Mouse (Mus musculus) midbrain, embryonic 11.5 days (tissue): ENCODE measurements at regions not wholly inside any gene's neighbourhood (a gene's known extent, or its start where the extent isn't known, plus 50 kb on each side); places are given as distances from the start of the nearest gene placed in this dataset.

Experiments
- ATAC-seq: fragments of 200-750 bp; cut with Nextera tagmentation; 2 replicates; pipeline ENCODE4 v1.8.0; 2017; ENCODE audit warnings: moderate TSS enrichment, moderate library complexity; ENCODE audit not compliant: low FRiP score
- DNase-seq: peaks from one replicate; pipeline ENCODE4 v3.0.0; 2015; ENCODE audit warnings: low spot score; ENCODE audit errors: missing footprints
- H3K27ac ChIP-seq: fragments of 300-500 bp; sonication (generic); 2 replicates; pipeline ENCODE4 v1.5.1; 2014; ENCODE audit warnings: low read depth, low read length
- H3K27me3 ChIP-seq: fragments of 300-500 bp; sonication (generic); 2 replicates; pipeline ENCODE4 v1.6.1; 2014; ENCODE audit warnings: mild to moderate bottlenecking, low read length, moderate library complexity, mixed read lengths; ENCODE audit not compliant: control insufficient read depth, insufficient read depth
- H3K36me3 ChIP-seq: fragments of 300-500 bp; sonication (generic); 2 replicates; pipeline ENCODE4 v1.6.1; 2014; ENCODE audit warnings: mild to moderate bottlenecking, low read length, moderate library complexity, mixed read lengths; ENCODE audit not compliant: control insufficient read depth, insufficient read depth
- H3K4me1 ChIP-seq: fragments of 300-500 bp; sonication (generic); 2 replicates; pipeline ENCODE4 v1.6.1; 2014; ENCODE audit warnings: low read length; ENCODE audit not compliant: control insufficient read depth, insufficient read depth
- H3K4me2 ChIP-seq: fragments of 300-500 bp; sonication (generic); 2 replicates; pipeline ENCODE4 v1.6.1; 2014; ENCODE audit warnings: mild to moderate bottlenecking, moderate library complexity
- H3K4me3 ChIP-seq: fragments of 300-500 bp; sonication (generic); 2 replicates; pipeline ENCODE4 v1.5.1; 2014; ENCODE audit warnings: low read depth, low read length
- H3K9ac ChIP-seq: fragments of 300-500 bp; sonication (generic); 2 replicates; pipeline ENCODE4 v1.6.1; 2014; ENCODE audit warnings: low read length
- H3K9me3 ChIP-seq: fragments of 300-500 bp; sonication (generic); 2 replicates; pipeline ENCODE4 v1.6.1; 2016; ENCODE audit warnings: low read length; ENCODE audit not compliant: control insufficient read depth
- WGBS: fragments of 180-500 bp; shearing (Covaris S2); extraction: QIAGEN DNeasy Blood & Tissue Kit; methylation state at CpG from one replicate; pipeline ENCODE4 v1.1.7; 2014; 5-methylcytosine and 5-hydroxymethylcytosine counted together

DNA sequence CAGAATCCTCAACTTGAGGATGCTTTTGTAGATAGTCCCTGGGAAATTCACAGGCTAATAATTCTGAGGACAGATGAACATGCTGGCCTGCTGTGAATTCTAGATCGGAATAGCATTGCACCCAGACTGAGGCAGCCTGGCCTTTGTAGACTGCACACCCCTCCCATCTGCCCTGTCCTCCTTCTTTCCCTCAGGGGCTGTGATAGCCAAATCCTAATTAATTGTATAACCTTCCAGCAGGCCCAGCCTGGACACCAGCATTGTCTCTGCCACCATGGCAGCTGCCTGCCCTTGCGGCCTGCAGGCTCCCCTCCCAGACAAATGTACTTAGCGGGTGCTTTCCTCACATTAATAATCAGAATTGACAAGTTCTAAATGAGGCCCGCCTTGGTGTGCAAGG lies 171.7 kb upstream of the Rbfox1 start:
- Histone ChIP-seq H3K4me3 (no peak overlapping the region), H3K4me1 (no peaks in the 10 kb centered on the region), H3K27me3 (no peaks in the 10 kb centered on the region), H3K36me3 (no peaks in the 10 kb centered on the region), H3K9me3 (no peaks in the 10 kb centered on the region), H3K9ac (no peak overlapping the region), H3K27ac (no peak overlapping the region), H3K4me2 (no peak overlapping the region)
- ATAC-seq (no peak), DNase-seq (no peak)
- WGBS = 88% methylated on average over 4 of the region's 4 CpGs

DNA sequence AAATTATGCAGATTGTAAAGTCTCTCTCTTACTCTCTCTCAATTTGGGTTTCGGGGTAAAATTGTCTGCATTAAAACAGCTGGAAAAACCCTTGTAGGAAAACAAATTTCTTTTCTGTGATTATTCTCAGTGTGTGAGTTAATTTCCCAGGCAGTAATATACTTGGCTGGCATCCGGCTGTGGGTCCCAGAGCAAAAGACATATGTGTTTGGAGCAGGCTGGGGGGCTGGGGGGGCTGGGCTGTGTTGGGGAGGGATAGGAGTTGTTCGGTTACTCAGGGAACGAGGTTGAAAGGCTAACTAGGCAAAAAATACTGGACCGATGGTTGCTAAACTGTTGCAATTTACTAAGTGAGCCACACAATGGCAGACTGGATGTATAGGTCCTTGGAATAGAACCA lies 175.3 kb upstream of the Rbfox1 start:
- Histone ChIP-seq H3K4me3 (no peak overlapping the region), H3K4me2 (no peak overlapping the region), H3K27ac (no peak overlapping the region), H3K27me3 (no peaks in the 10 kb centered on the region), H3K4me1 (no peaks in the 10 kb centered on the region), H3K9me3 (no peaks in the 10 kb centered on the region), H3K36me3 (no peaks in the 10 kb centered on the region), H3K9ac (no peak overlapping the region)
- ATAC-seq (no peak), DNase-seq (no peak)
- WGBS = 79% methylated on average over 5 of the region's 5 CpGs

DNA sequence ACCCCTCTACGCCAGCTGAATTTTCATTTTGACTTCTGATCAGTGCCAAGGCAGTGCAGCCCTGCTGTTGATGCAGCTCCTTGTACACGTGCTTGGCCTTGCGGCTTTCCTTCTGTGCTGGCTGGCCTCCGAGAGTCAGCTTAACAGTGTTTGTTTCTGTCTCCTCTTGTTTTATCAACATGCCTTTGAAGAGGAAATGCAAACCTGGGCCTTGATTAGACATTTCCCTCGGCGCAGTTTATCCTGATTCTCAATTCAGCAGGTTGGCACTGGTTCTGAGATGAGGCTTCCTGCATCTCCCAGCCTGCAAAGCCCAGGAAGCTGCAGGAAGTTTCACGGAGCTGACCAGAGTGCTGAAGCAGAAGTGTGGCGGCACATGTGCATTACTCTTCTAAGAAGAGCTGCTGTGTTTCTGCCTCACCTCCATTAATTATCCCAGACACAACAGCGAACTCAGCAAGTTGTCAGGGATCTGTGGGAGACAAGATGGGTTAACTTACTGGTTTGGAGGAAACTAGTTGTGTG lies 184.4 kb upstream of the Rbfox1 start:
- Histone ChIP-seq H3K4me2 (no peak overlapping the region), H3K36me3 (no peaks in the 10 kb centered on the region), H3K27me3 (no peaks in the 10 kb centered on the region), H3K4me3 (no peak overlapping the region), H3K9ac (no peak overlapping the region), H3K9me3 (no peaks in the 10 kb centered on the region), H3K4me1 (no peaks in the 10 kb centered on the region), H3K27ac (no peak overlapping the region)
- ATAC-seq (no peak), DNase-seq (no peak)
- WGBS = 56% methylated on average over 9 of the region's 9 CpGs

DNA sequence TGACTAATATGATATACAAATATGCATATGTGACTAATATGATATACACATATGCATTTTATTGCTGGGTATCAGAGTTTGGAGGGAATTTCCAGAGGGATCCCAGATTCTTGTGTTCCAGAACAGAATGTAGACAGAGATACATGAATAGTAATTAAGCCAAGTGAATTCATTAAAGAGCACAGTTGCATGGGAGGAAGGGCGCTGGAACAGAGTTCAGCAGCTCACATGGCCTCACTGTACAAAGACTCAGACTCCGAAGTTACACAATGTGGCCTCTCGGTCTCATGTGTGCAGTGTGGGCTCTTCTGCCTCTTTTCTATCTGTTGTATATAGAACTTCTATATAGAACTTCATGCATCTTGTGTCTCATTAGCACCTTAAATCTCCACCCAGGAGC lies 196.8 kb upstream of the Rbfox1 start:
- H3K9me3 ChIP-seq = no peaks in the 10 kb centered on the region
- no peak overlapping the region for H3K9ac ChIP-seq
- DNase-seq (no peak), ATAC-seq (no peak)
- no peak overlapping the region for H3K4me2 ChIP-seq
- H3K36me3 ChIP-seq = no peaks in the 10 kb centered on the region
- no peaks in the 10 kb centered on the region for H3K4me1 ChIP-seq
- no peak overlapping the region for H3K4me3 ChIP-seq
- no peak overlapping the region for H3K27ac ChIP-seq
- H3K27me3 ChIP-seq = no peaks in the 10 kb centered on the region
- 93% methylated on average over 3 of the region's 3 CpGs for WGBS

DNA sequence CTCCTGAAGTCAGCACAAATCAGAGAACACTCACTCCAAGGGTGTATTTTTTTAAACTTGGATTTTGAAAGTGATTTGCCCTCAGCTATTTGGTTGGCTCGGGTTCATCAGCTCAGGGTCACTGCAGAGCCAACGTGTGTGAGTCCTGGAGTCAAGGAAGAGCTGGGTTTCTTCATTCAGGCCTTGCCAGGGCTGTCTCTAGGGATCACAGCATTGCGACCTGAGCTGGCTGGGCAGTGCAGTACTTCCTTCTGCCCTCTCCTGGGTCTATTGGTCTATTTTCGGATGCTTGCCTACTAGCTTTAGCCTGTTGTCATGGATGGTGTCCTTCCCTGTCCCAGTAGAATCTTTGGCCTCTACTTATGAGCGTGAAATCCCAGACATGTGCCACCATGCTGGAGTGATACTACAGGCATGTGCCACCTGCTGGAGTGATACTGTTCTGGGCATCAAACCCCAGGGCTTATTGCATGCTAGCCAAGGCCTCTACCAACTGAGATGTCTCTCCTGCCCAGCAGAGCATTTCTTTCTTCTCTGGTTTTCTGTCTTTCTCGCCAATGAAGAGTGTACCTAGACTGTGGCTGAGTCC lies 211.7 kb upstream of the Rbfox1 start:
- Histone ChIP-seq H3K4me3 (no peak overlapping the region), H3K9me3 (no peaks in the 10 kb centered on the region), H3K27me3 (no peaks in the 10 kb centered on the region), H3K27ac (no peak overlapping the region), H3K9ac (no peak overlapping the region), H3K36me3 (no peaks in the 10 kb centered on the region), H3K4me1 (no peaks in the 10 kb centered on the region), H3K4me2 (no peak overlapping the region)
- no peak for DNase-seq
- 74% methylated on average over 6 of the region's 6 CpGs for WGBS
- ATAC-seq = no peak

DNA sequence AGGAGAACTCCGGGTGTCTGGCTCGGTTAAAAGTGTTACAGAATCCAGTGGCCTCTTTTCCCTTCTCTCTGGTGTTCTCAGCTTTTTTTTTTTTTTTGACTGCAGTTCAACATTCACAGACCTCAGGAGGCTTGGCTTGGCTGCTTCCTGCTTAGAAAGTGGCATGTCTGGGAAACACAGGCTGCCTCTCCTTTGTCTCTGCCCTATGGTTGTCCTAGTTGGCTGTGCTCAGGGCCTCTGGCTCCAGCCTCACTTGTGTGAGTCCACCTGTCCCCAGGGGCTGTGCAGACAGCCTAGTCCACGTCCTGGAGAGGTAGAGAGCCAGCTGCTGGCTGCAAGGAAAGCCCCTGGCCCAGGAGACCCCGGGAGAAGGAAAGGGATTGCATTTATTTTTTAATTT lies 212.3 kb upstream of the Rbfox1 start:
- no peaks in the 10 kb centered on the region for H3K36me3 ChIP-seq
- WGBS = 74% methylated on average over 4 of the region's 4 CpGs
- no peak overlapping the region for H3K27ac ChIP-seq
- DNase-seq (no peak), ATAC-seq (no peak)
- H3K4me2 ChIP-seq = no peak overlapping the region
- H3K9me3 ChIP-seq = no peaks in the 10 kb centered on the region
- H3K4me1 ChIP-seq = no peaks in the 10 kb centered on the region
- H3K4me3 ChIP-seq = no peak overlapping the region
- H3K27me3 ChIP-seq = no peaks in the 10 kb centered on the region
- no peak overlapping the region for H3K9ac ChIP-seq

DNA sequence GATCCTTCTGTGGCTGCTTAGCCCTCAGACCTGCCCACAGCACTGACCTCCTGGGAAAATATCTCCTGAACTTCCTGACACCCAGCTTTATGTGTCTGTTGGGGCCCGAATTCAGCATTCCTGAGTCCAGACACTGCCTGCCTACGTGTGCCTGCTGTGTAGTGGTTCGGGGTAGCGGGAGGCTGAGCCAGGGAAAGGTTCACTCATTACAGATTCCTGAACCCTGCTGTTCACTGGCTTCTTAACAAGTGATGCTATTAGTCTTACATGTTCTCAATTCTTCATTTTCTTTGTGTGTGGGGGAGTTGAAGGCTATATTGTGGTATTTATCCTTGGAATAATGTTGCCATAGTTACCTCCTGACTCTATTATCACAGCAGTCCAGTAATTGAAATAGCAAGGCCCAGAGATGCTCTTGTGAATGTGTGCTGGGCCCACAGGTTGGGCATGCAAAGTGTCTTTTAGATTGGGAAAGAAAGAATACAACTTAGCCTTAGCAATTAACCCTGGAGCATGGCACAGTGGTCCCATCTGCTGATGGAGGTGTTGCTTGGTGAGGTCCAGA lies 216.7 kb upstream of the Rbfox1 start:
- Histone ChIP-seq H3K4me2 (no peak overlapping the region), H3K9ac (no peak overlapping the region), H3K4me3 (no peak overlapping the region), H3K27ac (no peak overlapping the region), H3K9me3 (no peaks in the 10 kb centered on the region), H3K4me1 (no peaks in the 10 kb centered on the region), H3K27me3 (no peaks in the 10 kb centered on the region), H3K36me3 (no peaks in the 10 kb centered on the region)
- no peak for DNase-seq
- WGBS = 65% methylated on average over 4 of the region's 4 CpGs
- no peak for ATAC-seq

DNA sequence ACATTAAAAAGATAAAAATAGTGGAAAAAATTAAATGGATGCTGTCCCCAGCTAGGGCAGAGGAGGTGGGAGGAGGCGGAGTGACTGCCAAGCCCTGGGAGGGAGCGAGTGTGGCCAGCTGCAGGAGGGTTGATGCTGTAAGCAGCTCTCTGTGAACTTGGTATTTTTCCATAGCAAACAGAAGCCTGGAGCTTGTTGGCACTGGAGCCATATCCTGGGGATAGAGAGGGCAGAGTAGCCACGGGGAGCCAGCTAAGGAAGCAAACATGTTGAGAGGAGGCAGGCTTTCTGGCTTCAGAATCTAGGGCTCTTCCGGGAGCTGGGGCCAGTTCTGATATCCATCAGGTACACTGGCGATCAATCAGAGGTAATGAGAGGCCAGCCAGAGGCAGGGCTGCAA lies 223.2 kb upstream of the Rbfox1 start:
- no peak overlapping the region for H3K27ac ChIP-seq
- H3K9me3 ChIP-seq = no peaks in the 10 kb centered on the region
- no peaks in the 10 kb centered on the region for H3K4me1 ChIP-seq
- no peak for DNase-seq
- no peak overlapping the region for H3K4me3 ChIP-seq
- H3K36me3 ChIP-seq = no peaks in the 10 kb centered on the region
- H3K4me2 ChIP-seq = no peak overlapping the region
- ATAC-seq = no peak
- H3K27me3 ChIP-seq = no peaks in the 10 kb centered on the region
- WGBS = 75% methylated on average over 5 of the region's 5 CpGs
- no peak overlapping the region for H3K9ac ChIP-seq

DNA sequence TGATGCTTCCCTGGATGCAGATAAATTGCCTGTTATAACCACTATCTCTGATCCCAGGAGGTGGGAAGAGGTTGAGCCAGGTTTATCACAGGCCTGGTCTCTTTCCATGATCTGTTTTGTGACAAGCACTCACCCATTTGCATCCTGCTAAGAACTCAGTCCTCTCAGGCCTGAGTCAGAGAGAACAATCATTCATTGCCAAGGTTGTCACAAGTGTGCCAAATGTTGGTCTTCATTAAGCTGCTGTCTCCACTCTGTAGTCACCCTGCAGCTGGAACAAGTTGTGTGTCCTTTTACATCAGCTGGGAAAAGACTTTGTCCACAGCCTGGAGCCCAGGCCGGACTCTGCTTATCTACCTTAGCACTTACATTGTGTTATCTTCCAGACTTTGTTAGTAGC lies 233.6 kb upstream of the Rbfox1 start:
- DNase-seq (no peak), ATAC-seq (no peak)
- no peaks in the 10 kb centered on the region for H3K27me3 ChIP-seq

More for the DNA sequence above, 233.6 kb upstream of the Rbfox1 start:
- H3K4me2 ChIP-seq = no peak overlapping the region
- H3K9ac ChIP-seq = no peak overlapping the region
- no peak overlapping the region for H3K4me3 ChIP-seq
- H3K9me3 ChIP-seq = no peaks in the 10 kb centered on the region
- H3K36me3 ChIP-seq = no peaks in the 10 kb centered on the region
- no peaks in the 10 kb centered on the region for H3K4me1 ChIP-seq
- H3K27ac ChIP-seq = no peak overlapping the region
- WGBS = 81% methylated on average over 1 of the region's 1 CpGs
